Mouse (Mus musculus) cortical plate, adult 2 months (tissue): ENCODE results near the gene Tmem211.

Experiments
- CTCF ChIP-seq: fragments of 200-500 bp; IDR thresholded peaks from 2 replicates; pipeline ENCODE4 v1.5.1; 2011; ENCODE audit warnings: mild to moderate bottlenecking, control low read depth, low read length; ENCODE audit not compliant: insufficient read depth; ENCODE audit errors: extremely low read depth
- POLR2A ChIP-seq: fragments of 200-500 bp; IDR thresholded peaks from 2 replicates; pipeline ENCODE4 v1.6.1; 2011; ENCODE audit warnings: mild to moderate bottlenecking, low read length, control low read depth; ENCODE audit not compliant: insufficient read depth; ENCODE audit errors: extremely low read depth

DNA sequence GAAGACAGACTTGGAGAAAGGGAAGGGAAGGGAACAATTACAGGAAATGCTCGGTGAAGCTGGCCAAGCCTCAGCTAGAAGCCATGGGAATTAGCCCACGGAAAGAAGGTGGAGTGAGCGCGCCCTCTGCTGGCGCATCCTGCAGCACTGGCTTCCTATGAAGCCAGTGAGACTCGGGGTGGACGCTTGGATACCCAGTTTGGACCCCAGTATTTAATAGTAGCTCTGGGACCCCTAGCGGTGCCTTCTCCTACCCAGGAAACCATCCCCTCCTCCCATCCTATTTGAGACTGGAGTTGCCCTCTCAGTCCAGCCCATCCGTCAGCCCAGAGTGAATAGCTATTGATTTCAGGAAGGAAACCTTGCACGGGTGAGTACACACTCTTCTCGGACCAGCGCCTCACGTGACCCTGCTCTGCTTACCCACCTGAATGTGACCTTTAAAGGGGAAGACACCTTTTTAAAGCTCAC is at the start of gene Tmem211:
- TF ChIP-seq CTCF: peak; percentile 91
- TF ChIP-seq POLR2A: no peak
